Mouse (Mus musculus) megakaryocyte-erythroid progenitor cell, adult 5-6 weeks (primary cell): Measurements from ENCODE around the gene Zscan22. TPM values are rescaled to one million over a fixed set of nuclear protein-coding genes. Genes with fewer than 3 reads are reported as not detected.
"Not testable (repeated sequence)": the region's sequence is repeated elsewhere in the genome, so short reads cannot be mapped to it uniquely, and the experiment has no call there.

Experiments
- ATAC-seq: replicated peaks from 2 replicates; pipeline ENCODE4 v1.8.0; 2016; ENCODE audit warnings: mild to moderate bottlenecking, inconsistent platforms; ENCODE audit not compliant: severe bottlenecking, poor library complexity, low FRiP score, low TSS enrichment
- total RNA-seq, 2 experiments: library from RNA; stranded (forward) in 1 of 2; stranded (reverse) in 1 of 2; fragments of 200-1000, 215-1000 nt in 1 of 2; fragments of >200 nt in 1 of 2; fragmentation: Nextera tagmentation in 1 of 2; gene quantifications; 2 replicates each; pipeline ENCODE4 v1.2.3; 2014 to 2017

Zscan22 gene
- 13.3 and 18.7 TPM in 2 replicates for total RNA-seq (2014; fragmentation: Nextera tagmentation)
- total RNA-seq (2017) = 5.7 and 7.1 TPM in 2 replicates

DNA sequence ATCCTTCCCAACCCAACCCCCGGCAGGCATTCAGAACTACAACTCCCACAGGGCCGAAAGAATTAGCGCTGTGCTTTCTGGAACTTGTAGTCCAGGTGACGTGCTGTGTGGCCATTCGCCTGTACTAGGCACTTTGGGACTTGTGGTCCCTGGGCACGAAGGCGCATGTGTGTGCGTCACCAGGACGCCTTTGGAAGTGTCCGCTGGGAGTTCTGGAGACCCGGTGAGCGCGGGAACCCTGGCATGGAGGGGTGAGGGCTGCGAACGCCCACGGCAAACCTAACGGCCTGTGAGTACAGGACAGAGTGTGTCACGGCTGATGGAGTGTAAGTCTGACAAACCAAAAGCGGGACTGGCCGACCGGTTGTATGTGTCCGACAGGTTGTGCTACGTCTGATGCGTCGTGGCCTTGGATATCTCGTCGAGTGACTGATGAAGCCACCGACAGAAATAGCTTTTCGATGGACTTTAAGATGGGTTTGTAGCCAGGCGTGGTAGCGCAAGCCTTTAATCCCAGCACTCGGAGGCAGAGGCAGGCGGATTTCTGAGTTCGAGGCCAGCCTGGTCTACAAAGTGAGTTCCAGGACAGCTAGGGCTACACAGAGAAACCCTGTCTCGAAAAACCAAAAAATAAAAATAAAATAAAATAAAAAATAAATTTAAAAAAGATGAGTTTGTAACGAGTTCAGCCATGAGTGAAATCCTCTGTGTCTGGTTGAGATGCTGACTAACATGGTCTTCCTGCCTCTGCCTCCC, at the start of gene Zscan22:
Gene Zscan22 (plus strand): TSS at position 161 of the 756 bp plus-strand sequence.
- ATAC-seq = peak; percentile 100

- ATAC-seq = 0 out of 2 replicates have a peak, but pooled peaks have one; percentile 55
Measured at GRCm38 (mm10) chr7:12874301-12874700, 23.3 kb upstream of the Zscan22 start.

GRCm38 (mm10) chr7:12880036-12880435, 17.6 kb upstream of the Zscan22 start:
- no peak for ATAC-seq

DNA sequence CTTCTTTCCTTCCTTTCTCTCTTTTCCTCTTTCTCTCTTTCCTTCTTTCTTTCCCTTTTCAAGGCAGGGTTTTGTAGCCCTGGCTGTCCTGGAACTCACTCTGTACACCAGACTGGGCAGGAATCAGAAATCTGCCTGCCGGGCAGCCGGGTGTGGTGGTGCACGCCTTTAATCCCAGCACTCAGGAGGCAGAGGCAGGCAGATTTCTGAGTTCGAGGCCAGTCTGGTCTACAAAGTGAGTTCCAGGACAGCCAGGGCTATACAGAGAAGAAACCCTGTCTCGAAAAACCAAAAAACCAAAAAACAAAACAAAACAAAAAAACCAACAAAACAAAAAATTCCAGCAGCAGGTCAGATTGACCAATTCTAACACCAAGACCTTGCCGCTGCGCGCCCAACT, 17.1 kb upstream of the Zscan22 start:
- ATAC-seq = not testable (repeated sequence)

DNA sequence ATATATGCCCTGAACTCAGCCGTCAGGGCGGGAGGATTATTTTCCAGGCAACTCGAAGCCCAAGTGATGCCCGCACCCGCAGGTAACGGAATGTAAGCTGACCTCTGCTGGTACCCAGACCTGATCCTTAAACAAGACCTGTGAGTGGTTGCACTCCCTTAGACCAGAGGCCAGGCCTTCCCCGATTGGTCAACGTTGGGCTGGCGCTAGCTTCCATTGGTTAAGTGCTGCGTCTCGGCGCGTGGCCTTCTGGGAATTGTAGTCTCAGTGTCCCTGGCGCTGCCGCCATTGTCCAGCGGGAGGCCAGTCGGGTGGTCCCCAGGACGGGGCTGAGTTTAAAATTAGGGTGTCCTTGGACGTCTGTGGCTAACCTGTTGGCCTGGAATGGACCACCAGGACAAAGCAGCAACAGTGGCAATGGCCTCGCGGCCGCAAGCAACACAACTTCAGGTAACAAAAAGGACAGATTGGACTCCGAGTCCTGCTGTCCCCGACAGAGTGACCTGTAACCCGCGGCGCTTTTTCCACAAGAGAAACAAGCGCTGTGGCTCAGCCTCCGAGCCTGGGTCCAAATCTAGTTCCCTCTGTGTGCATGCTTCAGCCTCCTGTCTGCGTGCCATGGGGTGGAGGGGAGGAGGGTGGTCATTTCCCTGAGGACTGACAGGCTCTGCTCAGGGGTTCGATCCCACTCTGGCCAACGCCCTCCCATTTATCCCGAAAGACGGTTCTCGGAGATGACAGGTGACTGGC, 16.5 kb upstream of the Zscan22 start, which contains the start of gene Zfp128:
Gene Zfp128 (plus strand): TSS at position 267 of the 750 bp plus-strand sequence.
- peak; percentile 100 for ATAC-seq

DNA sequence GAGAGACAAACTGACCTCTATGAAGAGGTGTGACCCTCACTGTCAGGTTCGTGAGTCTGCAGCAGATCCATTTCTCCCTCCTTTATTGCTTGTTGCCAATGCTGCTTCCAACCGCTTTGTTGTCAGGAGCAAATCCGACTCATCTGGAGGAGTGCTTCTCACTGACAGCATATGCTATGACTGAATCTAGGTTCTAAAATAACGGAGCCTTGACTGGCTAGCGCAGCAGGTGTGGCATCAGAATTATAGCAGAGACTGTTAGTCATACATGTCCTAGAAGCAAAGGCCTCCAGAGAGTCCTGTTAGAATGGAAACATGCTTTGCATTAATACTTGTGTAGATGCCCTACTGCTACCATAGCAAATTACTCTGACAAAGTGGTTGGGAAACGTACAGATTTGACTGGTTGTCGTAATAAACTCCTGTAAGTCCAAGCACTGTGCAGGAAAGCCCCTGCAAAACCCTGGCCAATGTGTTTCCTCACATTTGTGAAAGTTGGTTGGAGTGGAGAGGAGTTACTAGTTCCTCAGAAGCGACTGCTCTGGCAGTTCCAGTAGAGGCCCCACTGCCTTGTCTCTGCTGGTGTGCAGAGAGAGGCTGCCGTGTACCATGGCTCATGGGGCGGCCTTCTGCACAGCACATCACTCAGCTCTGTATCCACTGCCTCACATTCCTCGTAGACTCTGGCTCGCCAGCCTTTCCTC, 10.9 kb upstream of the Zscan22 start:
- no peak for ATAC-seq

- ATAC-seq = no peak
Measured at GRCm38 (mm10) chr7:12887585-12887984, 10.0 kb upstream of the Zscan22 start.

- no peak for ATAC-seq
Measured at GRCm38 (mm10) chr7:12890928-12891327, 6.7 kb upstream of the Zscan22 start.

- ATAC-seq = no peak
Measured at GRCm38 (mm10) chr7:12891334-12891733, 6.3 kb upstream of the Zscan22 start.

- ATAC-seq = no peak
Measured at GRCm38 (mm10) chr7:12901517-12901916, 3.9 kb downstream of the Zscan22 start.

GRCm38 (mm10) chr7:12903623-12904022, 6.0 kb downstream of the Zscan22 start:
- ATAC-seq = peak; percentile 80

DNA sequence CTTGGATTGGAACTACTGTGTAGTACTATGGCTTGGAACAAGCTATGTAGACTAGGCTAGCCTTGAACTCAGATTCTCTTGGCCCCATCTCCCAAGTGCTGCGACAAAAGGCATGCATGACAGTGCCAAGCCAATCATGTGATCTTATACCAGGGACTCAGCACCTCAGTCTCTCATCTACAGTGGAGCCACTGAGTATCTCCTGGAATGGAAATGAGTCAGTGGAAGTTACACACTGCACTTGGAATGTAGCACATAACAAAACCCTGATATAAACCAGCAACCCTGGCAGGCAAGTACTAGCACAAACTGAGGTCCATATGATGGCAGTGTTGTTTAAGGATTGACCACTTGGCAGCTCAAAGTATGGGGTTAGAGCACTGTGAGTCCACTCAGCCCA, 7.5 kb downstream of the Zscan22 start:
- no peak for ATAC-seq

DNA sequence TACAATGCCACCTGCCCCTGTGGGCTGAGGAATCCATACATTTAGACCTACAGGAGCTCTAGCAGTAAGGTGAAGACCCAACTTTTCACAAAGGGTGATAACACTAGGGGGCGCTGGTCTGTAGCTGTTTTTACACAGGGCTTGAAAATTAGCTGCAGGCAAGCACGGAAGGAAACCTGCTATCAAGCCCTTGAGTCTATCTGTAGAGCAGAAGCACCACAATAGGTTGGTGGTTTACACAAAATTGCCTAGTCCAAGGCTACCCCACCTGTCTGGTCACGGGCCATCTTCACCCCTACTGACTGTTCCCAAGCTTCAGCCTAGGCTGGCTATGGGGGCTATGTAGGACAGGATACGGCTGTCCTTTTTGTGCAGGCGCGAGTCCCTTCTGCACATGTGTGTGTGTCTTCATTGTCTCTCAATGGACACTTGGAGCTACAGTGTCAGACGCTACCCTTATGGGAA, 11.9 kb downstream of the Zscan22 start:
- ATAC-seq = peak; percentile 63

- ATAC-seq = peak; percentile 69
Measured at GRCm38 (mm10) chr7:12910181-12910668, 12.6 kb downstream of the Zscan22 start.

GRCm38 (mm10) chr7:12913556-12913955, 15.9 kb downstream of the Zscan22 start:
- ATAC-seq = no peak

DNA sequence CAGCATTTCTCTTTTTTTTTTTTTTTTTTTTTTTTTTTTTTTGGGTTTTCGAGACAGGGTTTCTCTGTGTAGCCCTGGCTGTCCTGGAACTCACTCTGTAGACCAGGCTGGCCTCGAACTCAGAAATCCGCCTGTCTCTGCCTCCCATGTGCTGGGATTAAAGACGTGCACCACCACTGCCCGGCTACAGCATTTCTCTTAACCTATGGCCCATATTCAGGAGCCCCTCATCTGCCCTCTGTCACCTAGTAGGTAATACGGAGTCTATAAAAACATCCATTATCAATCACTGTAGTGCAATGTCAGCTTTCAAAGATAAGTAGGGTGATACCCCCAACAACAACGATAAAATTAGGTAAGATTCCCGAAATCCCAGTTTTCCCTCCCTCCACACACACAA, 22.9 kb downstream of the Zscan22 start:
- not testable (repeated sequence) for ATAC-seq

DNA sequence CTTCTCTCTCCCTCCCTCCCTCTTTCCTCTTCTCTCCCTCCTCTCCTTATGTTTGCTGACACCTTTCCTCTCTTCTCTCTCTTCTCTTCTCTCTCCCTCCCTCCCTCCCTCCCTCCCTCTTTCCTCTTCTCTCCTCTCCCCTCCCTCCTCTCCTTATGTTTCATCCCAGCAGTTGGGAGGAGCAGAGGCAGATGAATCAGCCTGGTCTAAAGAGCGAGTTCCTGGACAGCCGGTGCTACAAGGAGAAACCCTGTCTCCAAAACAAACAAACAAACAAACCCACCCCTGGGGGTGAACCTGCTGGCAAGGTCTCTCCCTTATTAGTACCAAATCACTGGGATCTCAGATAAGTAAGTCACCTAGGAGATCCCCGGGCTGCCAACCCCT, 23.7 kb downstream of the Zscan22 start:
- no peak for ATAC-seq

- peak; percentile 92 for ATAC-seq
Measured at GRCm38 (mm10) chr7:12921705-12922465, 24.3 kb downstream of the Zscan22 start, which contains the start of gene Rps5. Gene Rps5 (plus strand): TSS chr7:12922290.

DNA sequence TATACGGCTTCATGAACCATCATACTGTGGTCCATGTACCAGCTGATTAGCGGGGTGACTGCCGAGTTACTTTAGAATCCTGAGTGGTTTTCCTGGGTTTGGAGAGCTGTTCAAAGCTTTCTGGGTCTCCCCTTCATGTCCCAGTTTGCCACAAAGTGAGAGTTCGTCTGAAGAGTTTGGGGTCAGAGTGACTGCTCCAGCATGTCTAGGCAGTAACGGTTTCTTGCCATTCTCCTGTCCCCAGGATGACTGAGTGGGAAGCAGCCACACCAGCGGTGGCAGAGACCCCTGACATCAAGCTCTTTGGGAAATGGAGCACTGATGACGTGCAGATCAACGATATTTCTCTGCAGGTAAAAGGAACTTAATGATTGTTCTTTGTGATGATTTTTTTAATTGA, 25.1 kb downstream of the Zscan22 start:
- ATAC-seq = no peak
